Mouse (Mus musculus) thymus, postnatal 36 days (tissue): ENCODE measurements around the gene Galnt9.

Experiments used
- DNase-seq, 2 experiments: peaks; one replicate each; pipeline ENCODE4 v3.0.0; 2022; ENCODE audit warnings: mixed read lengths in 2 of 2

Gene Galnt9

GRCm38 (mm10) chr5:110543951-110544690 lies at the start of gene Galnt9:
Gene Galnt9, plus strand, starts transcription at chr5:110544355.
- DNase-seq = peak; percentile 12 to 14

GRCm38 (mm10) chr5:110494396-110494795 lies 49.8 kb upstream of the Galnt9 start:
- no peak for DNase-seq

GRCm38 (mm10) chr5:110495051-110495450 lies 49.1 kb upstream of the Galnt9 start:
- no peak for DNase-seq

- no peak for DNase-seq
Measured at GRCm38 (mm10) chr5:110497556-110497955, 46.6 kb upstream of the Galnt9 start.

- no peak for DNase-seq
Measured at GRCm38 (mm10) chr5:110498071-110498470, 46.1 kb upstream of the Galnt9 start.

GRCm38 (mm10) chr5:110500233-110500632 lies 43.9 kb upstream of the Galnt9 start:
- DNase-seq = no peak

- no peak for DNase-seq
Measured at GRCm38 (mm10) chr5:110503361-110503760, 40.8 kb upstream of the Galnt9 start.

- DNase-seq = no peak
Measured at GRCm38 (mm10) chr5:110505611-110506294, 38.4 kb upstream of the Galnt9 start.

- DNase-seq = no peak
Measured at GRCm38 (mm10) chr5:110506295-110506616, 37.9 kb upstream of the Galnt9 start.

- no peak for DNase-seq
Measured at GRCm38 (mm10) chr5:110506856-110507255, 37.3 kb upstream of the Galnt9 start.

GRCm38 (mm10) chr5:110507943-110508342 lies 36.2 kb upstream of the Galnt9 start:
- DNase-seq = no peak

- DNase-seq = no peak
Measured at GRCm38 (mm10) chr5:110510357-110510756, 33.8 kb upstream of the Galnt9 start.

- no peak for DNase-seq
Measured at GRCm38 (mm10) chr5:110513791-110514190, 30.4 kb upstream of the Galnt9 start.

- DNase-seq = peak; percentile 6 to 23
Measured at GRCm38 (mm10) chr5:110514694-110515093, 29.5 kb upstream of the Galnt9 start.

GRCm38 (mm10) chr5:110516390-110516789 lies 27.8 kb upstream of the Galnt9 start:
- no peak for DNase-seq

- DNase-seq = no peak
Measured at GRCm38 (mm10) chr5:110518086-110518783, 25.9 kb upstream of the Galnt9 start.

- no peak for DNase-seq
Measured at GRCm38 (mm10) chr5:110520974-110521373, 23.2 kb upstream of the Galnt9 start.

GRCm38 (mm10) chr5:110521822-110522221 lies 22.3 kb upstream of the Galnt9 start:
- no peak for DNase-seq

GRCm38 (mm10) chr5:110523296-110523695 lies 20.9 kb upstream of the Galnt9 start:
- no peak for DNase-seq

- no peak for DNase-seq
Measured at GRCm38 (mm10) chr5:110525701-110526100, 18.5 kb upstream of the Galnt9 start.

GRCm38 (mm10) chr5:110526556-110526955 lies 17.6 kb upstream of the Galnt9 start:
- no peak for DNase-seq

- no peak for DNase-seq
Measured at GRCm38 (mm10) chr5:110531091-110531490, 13.1 kb upstream of the Galnt9 start.

- DNase-seq = no peak
Measured at GRCm38 (mm10) chr5:110534402-110534801, 9.8 kb upstream of the Galnt9 start.

- no peak for DNase-seq
Measured at GRCm38 (mm10) chr5:110535964-110536363, 8.2 kb upstream of the Galnt9 start.
